Mouse (Mus musculus): ENCODE data around the gene Abcd4.

Abcd4 gene

GRCm38 (mm10) chr12:84616977-84617630 is at the start of gene Abcd4:
Abcd4 (minus strand) TSS chr12:84617413.
- DNase-seq (ENCODE audit: low read depth, low spot score), result peak; percentile 93

- peak; percentile 47 for DNase-seq (ENCODE audit: low read depth, low spot score)
Observed at GRCm38 (mm10) chr12:84653912-84654311, 36.7 kb upstream of the Abcd4 start.

GRCm38 (mm10) chr12:84650234-84650633 is 33.0 kb upstream of the Abcd4 start:
- no peak for DNase-seq (ENCODE audit: low read depth, low spot score)

- peak; percentile 65 for DNase-seq (ENCODE audit: low read depth, low spot score)
Observed at GRCm38 (mm10) chr12:84640654-84641053, 23.4 kb upstream of the Abcd4 start, which contains the start of gene Vrtn. Vrtn (plus strand) TSS chr12:84641019.

- peak; percentile 63 for DNase-seq (ENCODE audit: low read depth, low spot score)
Observed at GRCm38 (mm10) chr12:84640253-84640652, 23.0 kb upstream of the Abcd4 start.

- DNase-seq (ENCODE audit: low read depth, low spot score), result no peak
Observed at GRCm38 (mm10) chr12:84631867-84632266, 14.7 kb upstream of the Abcd4 start.

GRCm38 (mm10) chr12:84625116-84625515 is 7.9 kb upstream of the Abcd4 start:
- peak; percentile 93 for DNase-seq (ENCODE audit: low read depth, low spot score)

- no peak for DNase-seq (ENCODE audit: low read depth, low spot score)
Observed at GRCm38 (mm10) chr12:84624601-84625000, 7.4 kb upstream of the Abcd4 start.

GRCm38 (mm10) chr12:84620975-84621374 is 3.8 kb upstream of the Abcd4 start:
- peak; percentile 45 for DNase-seq (ENCODE audit: low read depth, low spot score)

GRCm38 (mm10) chr12:84617663-84618062 is 450 bp upstream of the Abcd4 start:
- peak; percentile 24 for DNase-seq (ENCODE audit: low read depth, low spot score)

- no peak for DNase-seq (ENCODE audit: low read depth, low spot score)
Observed at GRCm38 (mm10) chr12:84614524-84614923, 2.7 kb downstream of the Abcd4 start.

GRCm38 (mm10) chr12:84614001-84614400 is 3.2 kb downstream of the Abcd4 start:
- peak; percentile 41 for DNase-seq (ENCODE audit: low read depth, low spot score)

- no peak for DNase-seq (ENCODE audit: low read depth, low spot score)
Observed at GRCm38 (mm10) chr12:84612518-84612917, 4.7 kb downstream of the Abcd4 start.

- DNase-seq (ENCODE audit: low read depth, low spot score), result no peak
Observed at GRCm38 (mm10) chr12:84611718-84612117, 5.5 kb downstream of the Abcd4 start.

- DNase-seq (ENCODE audit: low read depth, low spot score), result no peak
Observed at GRCm38 (mm10) chr12:84605860-84606259, 11.4 kb downstream of the Abcd4 start.

GRCm38 (mm10) chr12:84604001-84604400 is 13.2 kb downstream of the Abcd4 start:
- DNase-seq (ENCODE audit: low read depth, low spot score), result no peak

- DNase-seq (ENCODE audit: low read depth, low spot score), result no peak
Observed at GRCm38 (mm10) chr12:84598324-84598723, 18.9 kb downstream of the Abcd4 start.

- DNase-seq (ENCODE audit: low read depth, low spot score), result peak; percentile 88
Observed at GRCm38 (mm10) chr12:84589825-84590761, 27.1 kb downstream of the Abcd4 start.

GRCm38 (mm10) chr12:84581285-84581684 is 35.9 kb downstream of the Abcd4 start:
- no peak for DNase-seq (ENCODE audit: low read depth, low spot score)

GRCm38 (mm10) chr12:84578440-84578770 is 38.8 kb downstream of the Abcd4 start:
- no peak for DNase-seq (ENCODE audit: low read depth, low spot score)

- DNase-seq (ENCODE audit: low read depth, low spot score), result no peak
Observed at GRCm38 (mm10) chr12:84577768-84578439, 39.3 kb downstream of the Abcd4 start.

GRCm38 (mm10) chr12:84573094-84573493 is 44.1 kb downstream of the Abcd4 start:
- DNase-seq (ENCODE audit: low read depth, low spot score), result no peak
